Mouse (Mus musculus): ENCODE data around the gene Ppia. TPM values are rescaled to one million over a fixed set of nuclear protein-coding genes. Genes with fewer than 3 reads are reported as not detected.

The Ppia gene
- total RNA-seq, 2 experiments from 2014 or later, result 1,722 to 2,059 TPM

Small RNA genes within 50 kb of the gene (microRNA-seq; reads per million reads assigned to microRNA genes)
- gene Mir7651, result 0.76 reads per million

Other genes with a start within 250 kb of the Ppia start
- gene A730071L15Rik, start 215.4 kb upstream of the Ppia start, total RNA-seq (2021), result under 1 TPM in 1 of 2 experiments, not detected in 1; 0.25 TPM
- 100 to 1,000 TPM; 120 to 133 TPM for gene Nudcd3, start 215.0 kb upstream of the Ppia start, total RNA-seq (2021)
- 1 to 10 TPM in 1 of 2 experiments, under 1 TPM in 1; 0.72 to 1.2 TPM for gene Npc1l1, start 185.3 kb upstream of the Ppia start, total RNA-seq (2021)
- 10 to 100 TPM; 45.8 to 46.5 TPM for gene Ddx56, start 147.7 kb upstream of the Ppia start, total RNA-seq (2021)
- 10 to 100 TPM; 86.8 to 99.1 TPM for gene Tmed4, start 140.6 kb upstream of the Ppia start, total RNA-seq (2021)
- 100 to 1,000 TPM; 245 to 252 TPM for gene Ogdh, start 123.8 kb upstream of the Ppia start, total RNA-seq (2021)
- gene Zmiz2, start 26.4 kb upstream of the Ppia start, total RNA-seq (2021), result 100 to 1,000 TPM; 222 to 224 TPM
- 10 to 100 TPM; 41.4 to 43.4 TPM for gene H2afv, start 29.0 kb downstream of the Ppia start, total RNA-seq (2021)
- 100 to 1,000 TPM; 283 to 295 TPM for gene Purb, start 60.5 kb downstream of the Ppia start, total RNA-seq (2021)
- gene Myo1g, start 105.5 kb downstream of the Ppia start, total RNA-seq (2021), result 1 to 10 TPM in 1 of 2 experiments, under 1 TPM in 1; 0.57 to 1.3 TPM
- 10 to 100 TPM; 56.1 to 64.1 TPM for gene Ccm2, start 131.4 kb downstream of the Ppia start, total RNA-seq (2021)
- 10 to 100 TPM; 41.3 to 51.0 TPM for gene Nacad, start 190.6 kb downstream of the Ppia start, total RNA-seq (2021)
- gene Tbrg4, start 210.6 kb downstream of the Ppia start, total RNA-seq (2021), result 10 to 100 TPM; 48.3 to 58.7 TPM
- gene Wap, start 223.2 kb downstream of the Ppia start, total RNA-seq (2021), result not detected
- gene Ramp3, start 243.1 kb downstream of the Ppia start, total RNA-seq (2021), result 10 to 100 TPM; 13.6 to 26.8 TPM